Mouse (Mus musculus) mature B cell (primary cell): ENCODE data around the gene Gm43064.

Source experiments
- in situ Hi-C: fragments of 300-500 bp; cut with MboI; formaldehyde crosslinking; loops from 2 replicates; pipeline ENCODE4 v1.14.3; 2019

Gene Gm43064

GRCm38 (mm10) chr3:103853804-103854203 is 44.4 kb downstream of the Gm43064 start:
- in situ Hi-C loops, result no loop called here

- in situ Hi-C loops, result no loop called here
These were observed 47.8 kb downstream of the Gm43064 start for GRCm38 (mm10) chr3:103857036-103857805.

- in situ Hi-C loops, result no loop called here
These were observed 48.7 kb downstream of the Gm43064 start for GRCm38 (mm10) chr3:103857977-103858563.

- in situ Hi-C loops, result no loop called here
These were observed 49.8 kb downstream of the Gm43064 start, which contains the start of gene Ptpn22 for GRCm38 (mm10) chr3:103858881-103859801. TSS of gene Ptpn22 (plus strand) at chr3:103859795.

- in situ Hi-C loops, result no loop called here
These were observed 50.5 kb downstream of the Gm43064 start for GRCm38 (mm10) chr3:103859851-103860391.

- in situ Hi-C loops, result no loop called here
These were observed 53.4 kb downstream of the Gm43064 start for GRCm38 (mm10) chr3:103862721-103863220.

- in situ Hi-C loops, result no loop called here
These were observed 54.8 kb downstream of the Gm43064 start for GRCm38 (mm10) chr3:103864200-103864599.

GRCm38 (mm10) chr3:103867424-103867971 is 58.1 kb downstream of the Gm43064 start:
- in situ Hi-C loops, result no loop called here

- in situ Hi-C loops, result no loop called here
These were observed 58.6 kb downstream of the Gm43064 start for GRCm38 (mm10) chr3:103868008-103868407.

GRCm38 (mm10) chr3:103872663-103873098 is 63.3 kb downstream of the Gm43064 start:
- in situ Hi-C loops, result no loop called here

GRCm38 (mm10) chr3:103874329-103874728 is 65.0 kb downstream of the Gm43064 start:
- in situ Hi-C loops, result no loop called here

- in situ Hi-C loops, result no loop called here
These were observed 76.6 kb downstream of the Gm43064 start for GRCm38 (mm10) chr3:103885946-103886345.

- in situ Hi-C loops, result no loop called here
These were observed 78.2 kb downstream of the Gm43064 start for GRCm38 (mm10) chr3:103887581-103887980.
